In the genomic region with DNA sequence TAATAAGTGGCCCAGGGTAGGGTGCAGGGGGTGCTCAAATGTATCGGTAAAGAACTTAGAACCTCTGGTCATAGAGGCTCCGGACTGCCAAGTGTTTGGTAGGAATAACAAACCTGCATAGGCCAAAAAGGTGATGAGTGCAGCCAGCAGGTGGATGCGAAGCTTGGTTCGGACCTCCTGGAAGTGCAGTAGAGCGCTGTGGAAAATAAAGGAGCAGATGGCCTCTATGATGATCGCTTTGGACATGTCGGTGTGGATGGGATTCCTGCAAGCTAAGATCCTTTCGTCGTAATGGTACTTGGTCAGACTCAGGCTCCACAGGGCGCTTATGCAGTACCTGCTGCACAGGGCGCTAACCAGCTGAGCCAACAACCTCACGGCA, we compare ENCODE assay signal across 8 mouse cellular contexts. TPM values are rescaled to one million over a fixed set of nuclear protein-coding genes. Genes with fewer than 3 reads are reported as not detected.
A peak's percentile ranks its signal among the peaks of the same experiment; 100 is the strongest.
DNase-seq lines count a peak whose midpoint lies in the region; ATAC-seq and TF ChIP-seq lines count a peak whose summit lies in the region.

No protein-coding gene starts in this region.

- no peaks in the 10 kb centered on the region for H3K9me3 ChIP-seq in liver, embryonic 15.5 days (replicated peaks)

- H3K27me3 ChIP-seq in cerebellum, adult 2 months (ENCODE audit: control insufficient read depth, insufficient read depth, low read length): no peaks in the 10 kb centered on the region
- no peaks in the 10 kb centered on the region for H3K27me3 ChIP-seq in testis, adult 2 months (ENCODE audit: control insufficient read depth, insufficient read depth, low read length)
- H3K27me3 ChIP-seq in liver, embryonic 15.5 days: no peaks in the 10 kb centered on the region

- DNase-seq in cerebellum, adult 2 months: peak in 1 of 2 experiments; percentile 52
- no peak for DNase-seq in cerebellum, adult 8-10 months
- DNase-seq in testis, postnatal 14 days (ENCODE audit: low spot score): no peak
- no peak for DNase-seq in urinary bladder, postnatal 10 days (ENCODE audit: low spot score)
- DNase-seq in adrenal gland, adult 8-10 months: no peak
- DNase-seq in spleen, postnatal 14 days (ENCODE audit: low spot score in 2 of 2): no peak

- WGBS in cerebellum, adult 2 months: 2% methylated on average over 12 of the region's 12 CpGs
- 9% methylated on average over 12 of the region's 12 CpGs for WGBS in liver, embryonic 15.5 days (ENCODE audit: insufficient replicate concordance)

- TF ChIP-seq CTCF in cerebellum, adult 2 months (IDR thresholded peaks at IDR 0.05; ENCODE audit: borderline replicate concordance, insufficient read depth, low read depth, low read length): no peak
- no peak for TF ChIP-seq CTCF in testis, adult 2 months (IDR thresholded peaks at IDR 0.05; ENCODE audit: control insufficient read depth, insufficient read depth, insufficient replicate concordance, low read depth, low read length)

- H3K4me3 ChIP-seq in cerebellum, adult 2 months (replicated peaks; ENCODE audit: insufficient read depth, low read depth, low read length): peak overlapping the region; percentile 88
- peak overlapping the region; percentile 82 for H3K4me3 ChIP-seq in testis, adult 2 months (ENCODE audit: control insufficient read depth, low read depth, low read length)
- peak overlapping the region; percentile 81 for H3K4me3 ChIP-seq in liver, embryonic 15.5 days (replicated peaks)

- no peak for ATAC-seq in liver, embryonic 15.5 days (ENCODE audit: insufficient read depth)

- H3K36me3 ChIP-seq in testis, adult 2 months (ENCODE audit: control insufficient read depth, insufficient read depth, low read length): no peaks in the 10 kb centered on the region
- H3K36me3 ChIP-seq in liver, embryonic 15.5 days (replicated peaks): no peaks in the 10 kb centered on the region

- peaks cover 3% of the 10 kb centered on the region for H3K4me1 ChIP-seq in cerebellum, adult 2 months (ENCODE audit: control insufficient read depth, insufficient read depth, low read length)
- H3K4me1 ChIP-seq in testis, adult 2 months (ENCODE audit: control insufficient read depth, insufficient read depth, low read length): peaks cover 11% of the 10 kb centered on the region
- peaks cover 86% of the 10 kb centered on the region for H3K4me1 ChIP-seq in liver, embryonic 15.5 days (replicated peaks)

- H3K27ac ChIP-seq in cerebellum, adult 2 months (ENCODE audit: insufficient read depth, low read length): peak overlapping the region; percentile 2; the same call in 1 of the 2 replicates
- H3K27ac ChIP-seq in testis, adult 2 months (ENCODE audit: control insufficient read depth, insufficient read depth, low read depth, low read length): no peak overlapping the region
- H3K27ac ChIP-seq in liver, embryonic 15.5 days (replicated peaks): peak overlapping the region; percentile 73

- TF ChIP-seq POLR2A in cerebellum, adult 2 months (IDR thresholded peaks at IDR 0.05; ENCODE audit: borderline replicate concordance, insufficient read depth, low read length): no peak
- TF ChIP-seq POLR2A in testis, adult 2 months (IDR thresholded peaks at IDR 0.05; ENCODE audit: control insufficient read depth, low read depth, low read length): no peak

- H3K9ac ChIP-seq in liver, embryonic 15.5 days: peak overlapping the region; percentile 74

- peak overlapping the region; percentile 98 for H3K4me2 ChIP-seq in liver, embryonic 15.5 days

RNA-seq across cellular contexts. Expression of a gene that starts 0.8 kb away (rescaled TPM):
- polyA plus RNA-seq in cerebellum, adult 2 months (2012; rRNA removed): 13.9 and 14.4 TPM in 2 replicates
- polyA plus RNA-seq in testis, adult 2 months (2012; rRNA removed): 872 and 875 TPM in 2 replicates
- polyA plus RNA-seq in liver, embryonic 15.5 days (2015; fragmentation: Nextera tagmentation; extraction: Ambion mirVana): 30.3 and 34.6 TPM in 2 replicates
- 1 to 10 TPM; 1.8 to 6.1 (median 3.3) TPM for total RNA-seq in adrenal gland, adult 8-10 months (2022)

RNA-seq across cellular contexts. Expression of a gene that starts 40.8 kb away (rescaled TPM):
- polyA plus RNA-seq in cerebellum, adult 2 months (2012; rRNA removed): 85.0 and 91.3 TPM in 2 replicates
- polyA plus RNA-seq in testis, adult 2 months (2012; rRNA removed): 23.8 and 28.2 TPM in 2 replicates
- polyA plus RNA-seq in liver, embryonic 15.5 days (2015; fragmentation: Nextera tagmentation; extraction: Ambion mirVana): 60.6 and 61.2 TPM in 2 replicates
- 10 to 100 TPM; 54.5 to 66.7 (median 63.1) TPM for total RNA-seq in adrenal gland, adult 8-10 months (2022)

RNA-seq across cellular contexts. Expression of a gene that starts 51.1 kb away (rescaled TPM):
- polyA plus RNA-seq in cerebellum, adult 2 months (2012; rRNA removed): 363 and 385 TPM in 2 replicates
- polyA plus RNA-seq in testis, adult 2 months (2012; rRNA removed): 3.1 and 4.7 TPM in 2 replicates
- 9.3 and 9.5 TPM in 2 replicates for polyA plus RNA-seq in liver, embryonic 15.5 days (2015; fragmentation: Nextera tagmentation; extraction: Ambion mirVana)
- 10 to 100 TPM; 15.8 to 35.1 (median 27.8) TPM for total RNA-seq in adrenal gland, adult 8-10 months (2022)

Comparison
In these comparisons a context has a peak if more than half of its experiments do, and no peak if none do; other contexts are left out.
1. RNA of a gene that starts 0.8 kb away (polyA plus RNA-seq): 872 to 875 TPM in testis, adult 2 months; 30.3 to 34.6 TPM in liver, embryonic 15.5 days and 13.9 to 14.4 TPM in cerebellum, adult 2 months; every median in the first group is over 10 times any median in the second.
2. RNA of a gene that starts 51.1 kb away (polyA plus RNA-seq): 363 to 385 TPM in cerebellum, adult 2 months; 9.3 to 9.5 TPM in liver, embryonic 15.5 days and 3.1 to 4.7 TPM in testis, adult 2 months; every median in the first group is over 10 times any median in the second.
3. Peak in every context shown above with its lines, with median percentiles within 50 percentile points of each other: H3K4me3 ChIP-seq.